Mouse (Mus musculus) midbrain, embryonic 11.5 days (tissue): ENCODE results near the gene Gm17727. TPM values are rescaled to one million over a fixed set of nuclear protein-coding genes. Genes with fewer than 3 reads are reported as not detected.
"Not testable (repeated sequence)": the region's sequence is repeated elsewhere in the genome, so short reads cannot be mapped to it uniquely, and the experiment has no call there.

Experiments used
- ATAC-seq: fragments of 200-750 bp; cut with Nextera tagmentation; 2 replicates; pipeline ENCODE4 v1.8.0; 2017; ENCODE audit warnings: moderate TSS enrichment, moderate library complexity; ENCODE audit not compliant: low FRiP score
- DNase-seq: peaks from one replicate; pipeline ENCODE4 v3.0.0; 2015; ENCODE audit warnings: low spot score; ENCODE audit errors: missing footprints
- H3K27ac ChIP-seq: fragments of 300-500 bp; sonication (generic); 2 replicates; pipeline ENCODE4 v1.5.1; 2014; ENCODE audit warnings: low read depth, low read length
- H3K27me3 ChIP-seq: fragments of 300-500 bp; sonication (generic); 2 replicates; pipeline ENCODE4 v1.6.1; 2014; ENCODE audit warnings: mild to moderate bottlenecking, low read length, moderate library complexity, mixed read lengths; ENCODE audit not compliant: control insufficient read depth, insufficient read depth
- H3K36me3 ChIP-seq: fragments of 300-500 bp; sonication (generic); 2 replicates; pipeline ENCODE4 v1.6.1; 2014; ENCODE audit warnings: mild to moderate bottlenecking, low read length, moderate library complexity, mixed read lengths; ENCODE audit not compliant: control insufficient read depth, insufficient read depth
- H3K4me1 ChIP-seq: fragments of 300-500 bp; sonication (generic); 2 replicates; pipeline ENCODE4 v1.6.1; 2014; ENCODE audit warnings: low read length; ENCODE audit not compliant: control insufficient read depth, insufficient read depth
- H3K4me2 ChIP-seq: fragments of 300-500 bp; sonication (generic); 2 replicates; pipeline ENCODE4 v1.6.1; 2014; ENCODE audit warnings: mild to moderate bottlenecking, moderate library complexity
- H3K4me3 ChIP-seq: fragments of 300-500 bp; sonication (generic); 2 replicates; pipeline ENCODE4 v1.5.1; 2014; ENCODE audit warnings: low read depth, low read length
- H3K9ac ChIP-seq: fragments of 300-500 bp; sonication (generic); 2 replicates; pipeline ENCODE4 v1.6.1; 2014; ENCODE audit warnings: low read length
- H3K9me3 ChIP-seq: fragments of 300-500 bp; sonication (generic); 2 replicates; pipeline ENCODE4 v1.6.1; 2016; ENCODE audit warnings: low read length; ENCODE audit not compliant: control insufficient read depth
- WGBS: fragments of 180-500 bp; shearing (Covaris S2); extraction: QIAGEN DNeasy Blood & Tissue Kit; methylation state at CpG from one replicate; pipeline ENCODE4 v1.1.7; 2014; 5-methylcytosine and 5-hydroxymethylcytosine counted together
- polyA plus RNA-seq: library from polyadenylated mRNA; unstranded; fragments of >200 nt; fragmentation: Nextera tagmentation; extraction: Ambion mirVana; gene quantifications from 2 replicates; pipeline ENCODE4 v1.2.1, GENCODE M21; 2014

Gm17727 gene
- polyA plus RNA-seq, result not detected in 2 replicates

DNA sequence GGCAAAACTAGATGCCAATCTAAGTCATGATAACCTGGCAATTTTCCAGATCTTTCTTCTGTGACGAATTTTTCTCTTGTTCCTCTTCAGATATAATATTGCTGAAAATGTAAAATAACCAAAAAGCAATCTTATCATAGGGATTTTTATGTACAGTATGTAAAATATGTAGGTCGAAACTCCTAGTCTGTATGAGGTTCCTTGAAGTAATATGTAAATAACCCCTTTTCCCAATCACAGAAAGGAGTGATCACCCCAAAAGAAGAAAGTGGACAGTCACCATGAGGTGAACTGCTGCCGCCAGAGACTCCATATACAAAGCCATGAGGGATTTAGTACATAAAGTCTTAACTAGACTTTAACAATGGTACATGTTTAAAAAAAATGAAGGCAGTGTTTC is at the start of gene Gm17727:
Gene Gm17727 (minus strand): TSS at position 101 of the 400 bp plus-strand sequence.
- Histone ChIP-seq H3K4me3 (no peak within 1 kb of the TSS), H3K9me3 (peaks cover 3% of the 10 kb centered on the region; the same call in 1 of the 2 replicates), H3K27ac (no peak within 1 kb of the TSS), H3K9ac (no peak within 1 kb of the TSS), H3K4me1 (no peaks in the 10 kb centered on the region), H3K4me2 (no peak within 1 kb of the TSS), H3K27me3 (no peaks in the 10 kb centered on the region), H3K36me3 (no peaks in the 10 kb centered on the region)
- no peak for ATAC-seq
- no peak for DNase-seq
- 61% methylated on average over 3 of the region's 3 CpGs for WGBS

DNA sequence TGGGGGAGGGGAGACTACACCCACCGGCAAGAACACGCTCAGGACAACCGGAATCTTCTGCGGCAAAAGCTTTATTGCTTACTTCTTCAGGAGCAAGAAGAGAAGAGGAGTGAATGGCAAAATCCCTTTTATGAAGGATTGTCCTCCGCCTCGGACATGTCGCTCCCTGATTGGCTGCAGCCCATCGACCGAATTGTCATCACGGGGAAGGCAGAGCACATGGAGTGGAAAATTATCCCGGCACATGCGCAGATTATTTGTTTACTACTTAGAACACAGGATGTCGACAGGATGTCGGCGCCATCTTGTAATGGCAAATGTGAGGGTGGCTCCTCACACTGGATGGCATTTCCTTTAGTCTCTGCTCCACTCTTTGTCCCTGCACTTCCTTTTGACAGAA is 40.0 kb upstream of the Gm17727 start:
- not testable (repeated sequence) for DNase-seq, H3K9me3 ChIP-seq, ATAC-seq, H3K36me3 ChIP-seq, H3K27ac ChIP-seq, H3K27me3 ChIP-seq, H3K4me2 ChIP-seq, H3K4me1 ChIP-seq, H3K4me3 ChIP-seq, H3K9ac ChIP-seq
- WGBS, result 92% methylated on average over 15 of the region's 15 CpGs

DNA sequence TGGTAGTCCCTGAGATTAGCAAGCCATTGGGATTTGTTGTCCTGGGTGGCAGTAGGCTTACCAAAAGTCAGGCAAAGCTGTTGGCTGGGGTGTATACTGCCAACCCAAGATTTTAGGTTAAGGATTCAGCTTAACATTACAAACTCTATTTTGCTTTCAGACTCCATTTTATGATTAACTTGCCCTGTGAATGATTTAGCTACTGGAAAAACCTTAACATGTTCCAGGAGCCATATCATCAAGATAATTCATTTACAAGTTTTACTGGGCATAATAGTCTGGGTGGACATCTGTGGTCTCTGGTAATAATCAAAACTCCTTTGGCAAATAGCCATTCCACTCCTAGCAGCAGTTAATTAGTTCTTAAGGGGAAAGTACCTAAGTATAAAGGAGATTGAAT is 20.2 kb upstream of the Gm17727 start:
- ATAC-seq (no peak), DNase-seq (no peak)
- no peaks in the 10 kb centered on the region for H3K27me3 ChIP-seq
- H3K4me2 ChIP-seq, result no peak overlapping the region
- H3K9me3 ChIP-seq, result peaks cover 5% of the 10 kb centered on the region; the same call in 1 of the 2 replicates
- H3K4me3 ChIP-seq, result no peak overlapping the region
- H3K9ac ChIP-seq, result no peak overlapping the region
- H3K27ac ChIP-seq, result no peak overlapping the region
- H3K4me1 ChIP-seq, result no peaks in the 10 kb centered on the region
- H3K36me3 ChIP-seq, result no peaks in the 10 kb centered on the region

DNA sequence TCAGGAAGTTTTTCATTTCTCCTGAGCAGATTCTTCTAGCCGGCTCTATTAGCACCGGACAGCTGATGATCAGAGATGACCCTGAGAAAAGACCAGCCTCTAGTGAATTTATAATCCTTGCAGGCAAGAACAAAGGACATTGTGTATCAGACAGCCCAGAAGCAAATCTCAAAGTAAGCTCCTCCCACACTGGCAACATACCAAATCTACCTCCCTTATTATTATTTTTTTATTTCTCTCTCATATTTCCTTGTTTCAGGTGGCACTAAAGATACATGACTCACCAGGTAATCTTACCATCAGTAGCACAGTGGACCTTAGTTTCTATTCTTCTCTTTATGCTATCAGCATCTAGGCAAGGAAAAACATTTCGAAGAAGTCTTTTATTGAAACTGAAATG is 12.1 kb upstream of the Gm17727 start, which contains the start of the genes Gm27235 and D730048I06Rik:
Gene Gm27235 (minus strand): TSS at position 101 of the 400 bp plus-strand sequence.
Gene D730048I06Rik (minus strand): TSS at position 112 of the 400 bp plus-strand sequence.
- no peak within 1 kb of the TSS for H3K27ac ChIP-seq

DNA sequence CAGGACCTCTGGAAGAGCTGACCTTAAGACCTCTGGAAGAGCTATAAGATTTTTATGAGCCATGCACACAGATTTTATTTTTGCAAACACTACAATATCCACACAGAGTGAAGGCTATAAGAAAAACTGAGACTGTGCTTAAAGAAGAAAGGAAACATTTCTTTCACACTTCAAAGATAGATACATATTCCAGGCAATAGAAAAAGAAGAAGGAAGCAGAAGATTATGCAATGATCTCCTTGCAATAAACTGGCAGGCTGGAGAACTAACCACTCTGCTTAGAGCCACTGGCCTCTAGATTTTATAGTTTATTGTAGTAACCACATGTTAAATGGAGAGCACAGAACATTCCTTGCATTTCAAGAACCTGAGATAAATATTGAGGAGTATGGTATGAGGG is 21.1 kb downstream of the Gm17727 start:
- H3K36me3 ChIP-seq, result no peaks in the 10 kb centered on the region
- no peak overlapping the region for H3K27ac ChIP-seq
- no peaks in the 10 kb centered on the region for H3K4me1 ChIP-seq
- H3K4me2 ChIP-seq, result no peak overlapping the region
- no peaks in the 10 kb centered on the region for H3K9me3 ChIP-seq
- ATAC-seq (no peak), DNase-seq (no peak)
- no peak overlapping the region for H3K9ac ChIP-seq
- no peak overlapping the region for H3K4me3 ChIP-seq
- H3K27me3 ChIP-seq, result no peaks in the 10 kb centered on the region

More for the DNA sequence above, 12.1 kb upstream of the Gm17727 start, which contains the start of the genes Gm27235 and D730048I06Rik:
- H3K9me3 ChIP-seq, result peaks cover 6% of the 10 kb centered on the region; the same call in 1 of the 2 replicates
- H3K4me3 ChIP-seq, result no peak within 1 kb of the TSS
- WGBS, result 93% methylated on average over 3 of the region's 3 CpGs
- H3K36me3 ChIP-seq, result no peaks in the 10 kb centered on the region
- H3K27me3 ChIP-seq, result no peaks in the 10 kb centered on the region
- ATAC-seq, result no peak
- H3K4me1 ChIP-seq, result no peaks in the 10 kb centered on the region
- DNase-seq, result no peak
- no peak within 1 kb of the TSS for H3K4me2 ChIP-seq
- H3K9ac ChIP-seq, result no peak within 1 kb of the TSS

DNA sequence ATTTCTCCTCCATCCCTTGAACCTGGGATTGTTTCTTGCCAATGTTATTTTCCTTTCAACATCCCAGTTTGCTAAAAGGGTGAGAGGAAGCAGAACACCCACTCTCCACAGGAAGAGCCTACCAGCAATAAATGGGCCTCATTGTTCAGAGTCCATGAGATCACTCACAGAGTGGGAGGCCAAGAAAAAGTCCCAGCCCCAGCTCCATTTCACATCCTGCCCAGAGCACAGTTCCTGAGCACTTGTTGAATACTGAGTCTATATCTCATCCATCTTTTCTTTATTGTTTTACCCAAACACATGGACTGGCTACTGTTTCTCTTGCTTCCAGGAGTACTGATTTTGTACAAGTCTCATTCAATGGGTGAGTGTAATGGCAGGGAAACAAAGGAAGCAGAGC is 37.2 kb downstream of the Gm17727 start, which contains the start of gene Gm17677:
Gene Gm17677 (plus strand): TSS at position 301 of the 400 bp plus-strand sequence.
- no peak within 1 kb of the TSS for H3K27ac ChIP-seq
- no peak within 1 kb of the TSS for H3K4me2 ChIP-seq
- H3K4me3 ChIP-seq, result no peak within 1 kb of the TSS
- no peaks in the 10 kb centered on the region for H3K27me3 ChIP-seq
- DNase-seq (no peak), ATAC-seq (no peak)
- H3K9ac ChIP-seq, result no peak within 1 kb of the TSS
- H3K36me3 ChIP-seq, result no peaks in the 10 kb centered on the region
- H3K9me3 ChIP-seq, result no peaks in the 10 kb centered on the region; the same call in 1 of the 2 replicates
- H3K4me1 ChIP-seq, result no peaks in the 10 kb centered on the region

Other genes with a start within 250 kb of the Gm17727 start
- 9.5 and 9.8 TPM in 2 replicates for gene Ddx25, start 219.6 kb downstream of the Gm17727 start, polyA plus RNA-seq
- gene Pus3, start 219.5 kb downstream of the Gm17727 start, polyA plus RNA-seq, result 23.8 and 24.8 TPM in 2 replicates
- 0.96 and 1.8 TPM in 2 replicates for gene Pate2, start 207.8 kb downstream of the Gm17727 start, polyA plus RNA-seq
- gene Hyls1, start 207.7 kb downstream of the Gm17727 start, polyA plus RNA-seq, result 32.6 and 34.7 TPM in 2 replicates
- not detected in 2 replicates for gene Pate4, start 166.2 kb downstream of the Gm17727 start, polyA plus RNA-seq
- not detected in 2 replicates for gene Pate3, start 129.9 kb downstream of the Gm17727 start, polyA plus RNA-seq
- not detected in 2 replicates for gene Pate1, start 90.7 kb downstream of the Gm17727 start, polyA plus RNA-seq
- gene Gm17677, start 37.1 kb downstream of the Gm17727 start, polyA plus RNA-seq, result not detected in 2 replicates
- gene Gm27235, start 12.0 kb upstream of the Gm17727 start, polyA plus RNA-seq, result not detected in 2 replicates
- gene D730048I06Rik, start 12.0 kb upstream of the Gm17727 start, polyA plus RNA-seq, result not detected in 2 replicates
- not detected in 2 replicates for gene 9230110F15Rik, start 66.0 kb upstream of the Gm17727 start, polyA plus RNA-seq
- gene 9230113P08Rik, start 130.3 kb upstream of the Gm17727 start, polyA plus RNA-seq, result not detected in 2 replicates